Mouse (Mus musculus): ENCODE measurements around the gene Arhgef10l.

DNA sequence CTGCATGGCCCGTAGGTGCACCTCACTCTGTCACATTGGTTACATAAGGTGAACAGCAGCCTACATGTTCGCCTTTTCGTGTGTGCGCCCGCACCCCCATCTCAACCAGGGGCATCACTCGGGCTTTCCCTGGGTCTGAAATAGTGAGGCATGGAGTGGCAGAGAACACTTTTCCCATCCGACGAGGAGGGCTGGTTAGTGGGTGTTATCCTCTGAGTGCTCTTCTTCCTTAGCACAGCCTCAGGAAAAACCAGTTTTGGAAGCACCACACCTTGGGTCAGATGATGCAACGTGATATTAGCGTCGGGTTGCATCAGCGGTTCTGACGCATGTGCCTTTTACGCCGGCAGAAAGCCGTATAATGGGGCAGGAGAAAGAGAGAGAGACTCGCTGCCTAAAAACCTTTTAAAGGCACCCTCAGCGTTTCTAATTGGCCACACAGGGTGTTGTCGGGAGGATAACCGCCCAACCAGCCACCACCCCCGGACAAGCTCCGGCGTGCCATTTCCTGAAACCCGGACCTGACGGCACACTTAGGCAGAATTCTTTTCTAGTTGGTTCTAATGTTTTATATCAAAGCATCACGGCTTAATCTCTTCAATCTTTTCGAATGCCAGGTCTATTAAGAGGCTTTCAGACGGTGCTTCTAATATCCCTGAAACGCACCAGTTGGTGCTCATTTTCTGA is 33.8 kb upstream of the Arhgef10l start:
- peak; percentile 47; the same call in 1 of the 2 replicates for TF ChIP-seq POLR2A (IDR thresholded peaks at IDR 0.05; ENCODE audit: borderline replicate concordance, extremely low read depth, low read depth, low read length)
- TF ChIP-seq CTCF (IDR thresholded peaks at IDR 0.05; ENCODE audit: insufficient read depth, low read length) = no peak

Data from lung, adult 2 months (tissue).